Mouse (Mus musculus) embryo, embryonic 11 days (tissue): ENCODE results near the gene Guca2b.
A peak's percentile ranks its signal among the peaks of the same experiment; 100 is the strongest.

Experiments
- DNase-seq: peaks from one replicate; pipeline ENCODE4 v3.0.0-alpha.2; 2015

Gene Guca2b

DNA sequence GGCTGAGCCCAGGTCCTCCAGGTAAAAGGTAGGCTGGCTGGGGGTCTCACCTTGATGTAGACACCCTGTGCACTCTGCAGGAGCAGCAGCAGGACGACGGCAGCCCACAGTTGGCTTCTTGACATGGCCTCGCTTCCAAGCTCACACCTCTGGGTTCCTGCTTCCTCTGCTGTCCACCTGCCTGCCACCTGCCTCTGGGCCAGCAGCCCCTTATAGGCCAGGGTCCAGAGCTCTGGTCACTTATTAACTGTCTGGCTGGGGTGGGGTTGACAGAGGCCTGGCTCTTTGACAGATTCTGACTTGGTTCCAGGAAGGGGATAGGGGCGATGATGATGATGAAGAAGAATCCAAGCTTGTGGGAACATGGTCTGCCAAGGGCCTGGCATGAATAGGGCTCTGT lies at the start of gene Guca2b:
Gene Guca2b (minus strand): TSS at position 224 of the 400 bp plus-strand sequence.
- DNase-seq, result no peak

DNA sequence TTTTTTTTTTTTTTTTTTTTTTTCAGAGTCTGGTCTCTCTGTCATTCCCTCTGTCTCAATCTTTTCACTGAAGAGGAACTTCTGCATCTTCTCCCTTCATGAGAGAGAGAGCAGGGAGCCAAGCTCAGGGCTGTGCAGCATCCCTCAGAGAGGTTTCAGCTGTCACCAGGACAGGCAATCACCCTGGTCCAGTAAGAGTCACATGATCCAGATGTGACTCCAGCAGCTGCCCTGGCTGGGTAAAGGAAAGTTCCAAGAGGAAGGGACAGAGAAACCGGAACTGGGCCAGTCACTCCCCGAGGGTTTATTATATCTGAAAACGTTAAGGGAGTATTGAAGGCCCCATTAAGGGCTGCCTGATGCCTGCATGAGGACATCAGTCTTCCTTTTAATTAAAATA lies 49.0 kb upstream of the Guca2b start:
- no peak for DNase-seq

DNA sequence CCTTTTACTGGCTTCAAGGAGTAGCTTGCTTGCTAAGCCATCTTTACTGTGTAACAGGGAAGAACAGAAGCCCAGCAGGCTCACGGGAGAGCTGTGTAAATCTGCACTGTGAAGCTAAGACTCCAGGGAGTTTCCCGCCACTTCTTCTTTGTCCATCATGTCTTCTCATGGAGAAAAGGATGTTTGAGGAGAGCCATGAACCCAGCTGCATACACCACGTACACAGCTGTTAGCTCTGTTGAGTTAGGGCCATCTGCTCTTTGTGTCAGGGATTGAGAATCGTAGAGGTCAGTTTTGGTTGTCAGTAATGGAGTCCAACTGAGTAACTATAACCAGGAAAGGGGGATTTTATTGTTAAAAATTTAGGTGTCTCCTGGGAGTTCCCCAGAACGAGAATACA lies 48.6 kb upstream of the Guca2b start:
- DNase-seq, result no peak

DNA sequence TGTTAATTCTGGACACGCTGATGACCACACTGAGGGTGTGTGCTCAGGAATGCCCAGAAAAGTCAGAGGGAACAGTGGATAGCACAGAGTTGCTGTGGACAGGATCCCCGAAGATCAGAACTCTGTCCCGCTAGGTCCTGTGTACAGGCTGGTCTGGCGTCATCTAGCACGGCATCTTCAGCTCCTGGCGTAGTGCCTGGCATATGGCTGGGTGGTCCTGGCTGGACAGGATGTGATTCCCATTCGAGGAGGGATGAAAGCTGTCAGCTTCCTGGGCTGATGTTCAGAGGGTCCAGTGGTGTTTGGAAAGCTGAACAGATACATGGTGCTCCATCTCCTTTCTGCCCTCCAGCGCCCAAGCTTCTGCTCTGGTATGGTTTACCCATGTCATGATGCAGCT lies 45.2 kb upstream of the Guca2b start:
- no peak for DNase-seq

DNA sequence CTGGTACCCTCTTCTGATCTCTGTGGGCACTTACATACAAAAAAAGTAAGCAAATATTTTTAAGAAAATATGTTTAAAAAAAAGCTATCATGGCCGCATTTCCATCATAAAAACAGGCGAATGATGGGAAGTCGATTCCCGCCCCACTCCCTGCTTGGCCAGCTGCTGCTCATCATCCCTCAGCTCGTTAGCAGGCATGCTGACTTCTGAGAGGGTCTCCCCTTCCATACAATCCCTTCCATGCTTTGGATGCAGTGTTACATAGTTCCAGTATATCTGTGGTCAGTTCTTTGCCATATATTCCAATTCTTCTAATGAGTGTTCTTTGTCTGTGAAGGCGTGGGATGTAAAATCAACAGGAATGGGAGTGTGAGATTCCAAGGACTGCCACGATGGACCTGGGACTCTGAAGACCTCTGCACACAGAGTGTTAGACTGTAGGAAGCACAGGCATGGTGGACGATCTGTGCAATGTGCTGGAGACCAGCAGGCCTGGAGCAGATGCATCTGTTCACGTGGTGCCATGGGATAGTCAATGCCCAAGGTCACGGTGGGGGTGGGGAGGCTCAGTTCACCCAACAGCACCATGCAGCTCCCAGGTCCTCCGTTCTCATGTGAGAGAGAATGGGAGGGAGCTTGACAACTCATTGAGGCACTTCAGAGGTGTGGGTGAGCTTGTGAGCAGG lies 42.7 kb upstream of the Guca2b start:
- DNase-seq, result no peak

DNA sequence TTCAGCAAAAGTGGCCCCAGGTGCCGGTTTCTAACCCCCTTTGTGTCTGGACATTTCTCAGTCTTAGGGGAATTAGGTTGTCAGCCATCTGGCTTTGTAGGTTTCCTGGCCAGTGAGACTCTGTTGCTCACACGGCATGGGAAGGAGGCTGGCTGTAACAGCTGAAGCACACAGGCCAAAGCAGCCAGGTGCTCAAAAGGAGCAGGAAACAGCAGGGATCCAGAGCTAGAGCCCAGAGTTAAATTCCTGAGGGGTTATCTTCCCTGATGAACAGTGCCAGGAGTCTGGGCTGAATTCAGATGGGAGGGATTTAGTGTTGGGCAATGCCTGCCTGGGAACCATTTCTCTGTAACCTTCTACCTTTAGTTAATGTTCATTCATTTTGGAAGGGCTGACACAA lies 39.6 kb upstream of the Guca2b start:
- DNase-seq, result no peak

DNA sequence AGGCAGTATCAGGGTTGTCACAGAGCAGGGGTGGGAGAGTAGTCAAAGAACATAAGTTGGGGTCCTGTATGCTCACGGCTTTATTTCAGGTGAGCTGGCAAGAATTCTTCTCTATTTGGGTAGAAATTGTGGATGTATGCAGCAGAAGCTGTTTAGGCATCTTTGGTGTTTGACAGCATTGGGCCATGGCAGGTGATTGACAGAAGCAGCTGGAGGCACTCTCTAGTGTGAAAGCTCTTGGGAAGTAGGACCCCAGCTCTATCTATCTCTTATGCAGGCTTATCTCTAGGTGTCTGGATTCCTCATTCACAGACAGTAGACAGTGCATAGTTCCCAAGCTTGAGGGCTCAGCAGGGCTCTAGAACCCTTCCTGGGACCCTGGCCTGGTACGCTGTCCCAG lies 27.0 kb upstream of the Guca2b start:
- no peak for DNase-seq

DNA sequence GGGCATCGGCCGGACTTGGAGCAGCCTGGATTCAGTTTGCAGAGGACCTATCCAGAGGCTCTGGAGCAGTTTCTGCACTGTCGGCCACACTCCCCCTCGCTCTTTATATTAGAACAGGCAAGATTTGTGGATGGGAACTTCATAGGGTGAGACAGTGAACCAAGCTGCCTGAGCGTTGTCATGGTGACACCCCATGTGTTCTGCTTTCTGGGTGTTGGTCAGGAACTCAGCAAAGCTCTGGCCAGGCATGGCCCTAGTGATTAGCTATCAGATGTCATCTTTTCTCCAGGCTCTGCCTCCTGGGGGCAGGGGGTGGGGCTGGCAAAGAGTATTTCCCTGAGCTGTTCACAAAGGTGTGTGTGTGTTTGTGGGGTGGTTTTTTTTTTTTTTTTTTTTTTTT lies 23.8 kb upstream of the Guca2b start:
- peak; percentile 37 for DNase-seq

DNA sequence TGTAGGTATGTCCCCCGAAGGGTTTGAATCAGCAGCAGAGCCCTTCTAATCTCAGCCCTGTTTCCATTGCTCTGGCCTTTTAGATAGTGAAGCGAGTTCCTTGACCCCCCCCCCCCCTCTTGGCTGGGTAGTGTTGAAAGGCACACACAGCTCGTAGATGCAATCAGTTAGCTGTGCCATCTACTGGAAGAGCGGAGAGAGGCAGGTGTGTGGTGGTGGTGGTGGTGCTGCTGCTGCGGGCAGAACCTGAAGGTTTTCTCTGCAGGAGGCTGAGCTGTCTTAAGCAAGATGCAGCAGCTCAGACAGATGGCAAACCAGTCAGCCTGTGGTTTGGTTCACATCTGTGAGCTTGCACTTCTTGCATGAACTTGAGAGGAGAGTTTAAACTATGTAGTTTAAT lies 13.9 kb upstream of the Guca2b start:
- DNase-seq, result peak; percentile 18

DNA sequence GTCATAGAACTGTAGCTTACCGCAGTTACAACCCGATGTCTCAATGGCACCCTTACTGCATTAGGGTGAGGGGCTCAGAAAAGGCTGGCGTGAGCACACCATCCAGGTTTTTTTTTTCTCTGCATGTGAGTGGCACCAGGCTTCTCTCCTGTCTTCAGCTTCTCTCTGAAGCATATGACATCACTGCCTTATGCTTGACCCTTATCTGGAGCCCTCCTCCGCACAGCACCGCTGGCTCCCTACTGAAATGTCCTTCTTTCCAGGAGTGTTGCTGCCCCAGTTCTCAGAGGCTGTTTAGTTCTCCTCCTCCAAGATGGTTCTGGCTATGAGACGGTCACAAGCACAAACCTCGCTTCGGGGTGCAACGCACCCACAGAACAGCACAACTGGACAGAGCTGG lies 12.4 kb upstream of the Guca2b start:
- DNase-seq, result no peak

DNA sequence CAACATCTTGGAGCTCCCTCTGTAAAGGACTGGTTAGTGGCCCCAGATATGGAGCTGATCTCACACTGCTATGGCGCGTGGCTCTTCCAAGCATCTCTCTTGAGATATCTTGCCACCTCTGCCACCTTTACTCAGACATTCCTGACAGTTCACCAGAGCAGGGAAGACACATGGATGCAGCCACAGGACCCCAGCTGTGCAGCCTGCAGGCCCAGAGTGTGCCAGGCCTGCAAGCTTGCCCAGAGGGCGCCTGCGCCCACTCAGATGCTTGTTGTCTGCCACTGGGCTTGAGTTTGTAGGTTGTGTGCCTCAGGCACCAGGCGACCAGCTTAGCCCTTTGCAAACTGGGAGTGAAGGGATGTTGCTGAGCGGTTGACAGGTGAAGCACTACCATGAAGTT lies 12.0 kb upstream of the Guca2b start:
- no peak for DNase-seq

DNA sequence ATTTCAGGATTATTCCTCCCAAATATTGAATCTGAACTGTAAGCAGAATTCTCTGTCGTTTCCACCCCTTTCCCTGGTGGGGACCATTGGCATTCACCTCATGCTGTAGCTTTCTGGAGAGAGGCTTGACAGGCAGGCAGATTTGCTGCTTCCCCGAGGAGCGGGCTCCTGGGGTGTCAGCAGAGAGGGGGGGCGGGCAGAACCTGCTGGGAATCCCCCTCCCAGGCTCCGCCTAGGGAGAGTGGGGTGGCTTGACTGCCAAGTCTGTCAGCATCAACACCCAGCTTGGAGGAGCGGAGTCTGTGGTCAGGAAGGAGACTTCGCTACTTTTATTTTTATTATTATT lies 11.4 kb upstream of the Guca2b start:
- DNase-seq, result no peak

DNA sequence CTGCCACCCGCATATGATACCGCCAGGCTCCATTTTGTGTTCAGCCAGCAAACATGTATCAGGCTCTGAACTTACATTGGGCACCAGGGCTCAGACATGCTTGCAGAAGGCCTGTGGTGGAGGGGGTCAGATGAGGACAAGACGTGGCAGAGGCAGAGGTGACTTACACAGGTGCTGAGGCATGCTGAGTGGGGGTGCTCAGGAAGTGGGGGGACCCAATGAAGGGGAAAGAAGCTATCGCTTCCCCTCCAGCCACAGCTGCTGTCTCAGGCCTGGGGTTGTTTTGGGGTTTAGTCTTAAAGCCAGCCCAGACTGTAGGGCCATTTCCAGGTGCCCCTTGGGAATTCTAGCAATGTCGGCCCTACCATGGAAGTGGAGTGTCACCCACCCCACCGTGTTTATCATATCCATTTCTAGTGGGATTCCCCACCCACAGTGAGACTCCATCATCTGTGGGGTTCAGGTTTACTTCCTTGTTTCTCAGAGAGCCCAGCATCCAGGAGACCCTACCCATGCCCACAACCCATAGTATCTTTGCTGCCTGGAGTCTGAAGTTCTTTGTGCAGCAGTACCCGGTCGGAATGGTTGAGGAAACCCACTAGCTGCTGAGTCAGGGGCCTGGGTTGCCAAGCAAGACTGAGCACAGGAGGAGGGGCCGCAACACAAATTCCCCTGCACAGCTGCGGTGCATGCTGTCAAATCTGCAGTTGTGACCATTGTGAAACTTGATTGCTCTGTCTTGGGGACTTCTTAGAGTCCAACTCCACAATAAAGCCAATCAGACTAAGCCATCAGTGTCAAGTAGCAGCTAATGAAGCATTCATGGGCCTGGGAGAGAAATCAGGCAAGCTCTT lies 10.8 kb upstream of the Guca2b start:
- no peak for DNase-seq

DNA sequence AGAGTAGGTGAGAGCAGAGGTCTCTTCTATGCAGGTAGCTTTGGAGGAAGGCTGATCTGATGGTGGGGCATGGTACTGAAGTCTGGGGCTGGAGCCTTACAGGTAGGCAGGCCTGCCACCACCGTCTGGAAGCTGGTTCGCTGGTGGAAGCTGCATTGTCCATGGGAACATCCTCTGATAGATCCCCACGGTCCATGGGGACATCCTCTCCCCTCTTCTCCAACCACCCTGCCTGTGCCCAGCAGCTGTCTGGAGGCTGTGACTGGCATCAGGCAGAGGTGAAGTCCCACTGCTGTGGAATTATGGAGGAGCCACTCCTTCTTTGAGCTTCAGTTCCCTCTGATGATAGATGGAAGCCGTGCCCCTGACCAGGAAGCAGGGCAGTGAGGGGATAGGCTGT lies 9.8 kb upstream of the Guca2b start:
- no peak for DNase-seq

DNA sequence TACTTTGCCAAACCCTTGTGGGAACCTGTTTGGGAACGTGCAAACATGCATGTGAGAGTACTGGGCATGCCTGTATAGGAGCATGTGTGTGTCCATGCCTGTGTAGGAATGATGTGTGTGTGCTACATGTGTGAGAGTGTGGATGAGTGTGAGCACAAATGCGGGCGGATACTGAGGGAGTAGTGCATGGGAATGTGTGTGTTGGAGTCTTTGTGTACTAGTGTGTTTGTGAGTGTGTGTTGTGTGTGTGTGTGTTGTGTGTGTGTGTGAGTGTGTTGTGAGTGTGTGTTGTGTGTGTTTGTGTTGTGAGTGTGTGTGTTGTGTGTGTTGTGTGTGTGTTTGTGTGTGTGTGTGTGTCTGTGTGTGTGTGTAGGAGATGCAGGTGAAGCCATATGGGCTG lies 9.4 kb upstream of the Guca2b start:
- DNase-seq, result no peak

DNA sequence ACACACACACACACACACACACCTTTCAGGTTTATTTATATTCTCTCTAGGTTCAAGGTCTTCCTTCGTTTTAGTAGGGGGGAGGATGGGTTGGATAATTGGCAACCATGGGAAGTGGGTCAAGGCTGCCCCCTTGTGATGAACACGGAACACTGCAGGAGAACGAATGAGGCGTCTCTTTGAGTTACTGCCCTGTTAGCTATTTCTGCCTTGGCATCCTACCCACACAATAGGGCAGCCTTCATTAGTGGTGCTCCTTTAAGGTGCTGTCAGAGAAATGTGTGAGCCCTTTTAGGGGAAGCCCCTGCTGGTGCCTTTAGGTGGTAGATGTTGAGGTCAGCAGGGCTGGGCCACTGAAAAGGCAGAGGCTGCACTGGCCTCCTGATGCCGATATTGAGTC lies 8.7 kb upstream of the Guca2b start:
- DNase-seq, result peak; percentile 38

DNA sequence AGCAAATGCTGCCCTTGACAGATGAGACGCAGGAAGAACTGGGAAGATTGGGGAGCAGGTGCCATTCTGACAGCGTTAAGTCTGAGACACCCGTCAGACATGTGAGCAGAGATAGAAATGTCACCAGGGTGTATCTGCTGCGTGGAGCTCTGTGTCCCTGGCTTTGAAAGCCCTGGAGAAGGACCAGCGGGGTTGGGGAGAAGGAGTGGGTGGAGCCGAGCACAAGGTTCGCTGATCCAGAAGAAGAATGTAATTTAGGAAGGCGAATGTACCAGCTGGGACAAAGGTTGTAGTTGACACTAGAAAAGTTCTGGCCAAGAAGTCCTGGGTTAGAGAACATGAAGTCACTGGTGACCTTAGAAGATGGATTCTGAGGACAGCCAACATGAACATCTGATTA lies 7.4 kb upstream of the Guca2b start:
- no peak for DNase-seq

DNA sequence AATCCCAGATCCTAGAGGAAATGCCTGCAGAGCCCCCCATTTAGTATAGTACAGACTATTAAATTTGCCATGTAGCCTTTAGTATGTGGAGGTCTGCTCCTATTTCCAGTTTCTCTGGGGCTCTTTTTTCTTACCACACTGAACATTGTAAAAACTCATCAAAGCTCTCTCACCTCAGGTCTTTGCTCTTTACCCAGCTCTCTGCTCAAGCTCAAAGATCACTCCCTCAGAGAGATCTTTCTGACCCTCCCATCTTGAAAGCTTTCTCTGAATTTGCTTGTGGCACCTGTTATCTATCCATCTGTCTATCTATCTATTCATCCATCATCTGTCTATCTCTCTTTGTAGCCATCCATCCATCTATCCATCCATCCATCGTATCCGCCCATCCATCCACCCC lies 6.4 kb upstream of the Guca2b start:
- DNase-seq, result no peak

DNA sequence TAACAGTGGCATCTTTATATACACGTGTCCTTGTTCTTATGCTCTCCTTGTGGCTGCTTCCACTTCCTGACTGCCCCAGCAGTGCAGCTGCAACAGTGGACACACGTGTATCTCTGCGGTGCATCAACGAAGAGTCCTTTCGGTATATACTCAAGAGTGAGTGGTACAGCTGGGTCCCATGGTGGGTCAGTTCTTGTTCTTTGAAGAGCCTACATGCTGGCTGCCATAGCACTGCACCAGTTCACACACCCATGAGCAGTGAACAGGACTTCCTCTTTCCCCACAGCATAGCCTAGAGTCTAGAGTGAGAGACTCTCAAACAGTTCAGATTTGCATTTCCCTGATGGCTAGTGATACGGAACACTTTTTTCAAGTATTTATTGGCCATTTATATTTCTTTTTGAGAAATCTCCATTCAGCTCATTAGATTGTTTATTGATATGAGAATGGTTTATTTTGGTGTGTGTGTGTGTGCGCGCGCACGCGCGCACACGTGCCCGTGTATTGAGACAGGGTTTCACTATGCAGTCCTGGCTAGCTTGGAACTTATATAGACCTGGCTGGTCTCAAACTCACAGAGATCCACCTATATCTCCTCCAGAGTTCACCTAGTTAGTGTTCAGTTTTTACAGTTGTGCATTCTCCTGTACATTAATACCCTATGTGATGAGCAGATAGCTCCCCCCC lies 4.8 kb upstream of the Guca2b start:
- DNase-seq, result no peak

DNA sequence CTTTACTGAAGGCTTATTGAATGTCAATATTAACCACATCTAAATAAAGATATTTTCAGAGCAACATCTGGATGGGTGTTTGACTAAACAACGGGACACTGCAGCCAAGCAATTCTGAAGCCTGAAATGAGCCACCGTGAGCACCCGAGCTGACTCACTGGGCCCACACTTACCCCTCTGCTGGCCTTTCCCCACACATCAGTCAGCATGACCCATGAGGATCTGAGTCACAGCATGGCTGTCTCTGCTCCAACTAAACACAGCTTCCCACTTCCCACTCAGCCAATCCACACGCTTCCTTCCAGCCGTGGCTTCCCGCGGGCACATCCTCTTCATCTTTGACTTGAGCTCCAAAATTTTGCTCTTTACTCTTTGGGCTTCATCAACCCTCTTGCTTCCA lies 4.2 kb upstream of the Guca2b start:
- DNase-seq, result no peak

DNA sequence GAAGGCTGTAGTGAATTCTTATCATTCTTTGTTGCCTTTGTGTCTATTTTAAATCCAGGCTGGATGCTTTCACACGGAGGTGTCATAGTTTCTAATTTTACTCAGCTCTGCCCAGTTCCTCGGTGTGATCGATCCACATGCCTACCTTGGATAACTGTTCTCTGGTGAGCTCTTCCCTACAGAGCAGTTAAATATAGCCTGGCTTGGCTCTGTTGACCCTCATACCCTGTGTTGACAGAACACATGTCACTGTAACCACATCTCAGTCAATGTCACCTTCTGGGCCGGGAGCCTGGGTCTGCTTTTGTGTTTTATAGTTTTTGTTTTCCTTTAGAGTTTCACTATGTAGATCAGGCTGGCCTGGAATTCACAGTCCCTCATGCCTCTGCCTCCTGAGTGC lies 3.4 kb upstream of the Guca2b start:
- no peak for DNase-seq

DNA sequence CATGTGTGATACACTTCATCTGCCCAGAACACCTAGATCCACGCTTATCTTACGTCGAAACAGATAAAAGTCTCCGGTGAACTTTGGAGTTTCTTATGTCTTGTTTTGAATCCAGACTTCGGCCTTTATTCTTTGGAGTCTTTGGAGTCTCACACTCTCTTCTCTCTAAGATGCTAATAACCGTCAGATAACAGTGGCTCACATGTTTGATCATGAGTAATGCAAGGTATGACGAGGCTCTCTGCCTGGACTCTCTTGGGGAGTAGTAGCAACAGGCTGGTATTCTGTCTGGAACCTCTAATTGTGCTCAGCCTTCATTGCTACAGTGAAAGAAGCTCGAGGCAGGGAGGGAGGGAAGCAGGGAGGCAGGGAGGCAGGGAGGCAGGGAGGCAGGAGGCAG lies 1.3 kb upstream of the Guca2b start:
- no peak for DNase-seq

DNA sequence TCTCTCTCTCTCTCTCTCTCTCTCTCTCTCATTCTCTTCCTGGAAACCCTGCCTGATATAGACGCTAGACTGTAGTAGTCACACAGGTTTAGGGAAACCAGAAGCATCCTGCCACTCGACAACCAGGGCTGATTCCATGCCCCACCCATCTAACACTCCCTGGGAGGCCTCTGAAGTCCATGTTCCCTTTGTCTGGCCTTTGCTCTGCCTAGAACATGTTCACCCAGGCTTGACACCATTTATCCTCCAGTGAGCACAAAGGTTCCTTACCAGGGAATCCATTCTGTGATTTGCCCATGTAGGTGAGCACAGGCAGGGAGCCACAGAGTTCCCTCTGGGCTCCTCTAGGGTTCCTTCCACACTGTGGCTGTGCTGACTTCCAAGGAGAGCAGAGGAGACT lies 508 bp downstream of the Guca2b start:
- no peak for DNase-seq

DNA sequence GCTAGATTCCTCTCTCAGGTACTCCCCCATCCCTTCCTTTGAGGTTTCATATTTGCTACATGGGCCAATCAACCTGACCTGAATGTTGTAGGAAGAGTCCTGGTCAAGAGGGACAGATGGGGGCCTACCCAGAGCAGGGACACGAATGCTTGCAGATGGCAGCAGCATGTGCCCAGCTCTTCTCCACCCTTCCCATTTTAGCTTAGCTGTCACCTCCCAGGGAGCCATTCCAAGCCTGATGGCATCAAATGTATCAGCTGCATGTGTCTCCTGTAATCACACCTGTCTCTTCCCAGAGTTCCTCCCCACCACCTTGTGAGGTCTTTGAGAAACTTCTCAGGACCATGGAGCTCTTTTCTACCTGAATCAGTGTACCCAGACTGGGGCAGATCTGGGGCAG lies 1.7 kb downstream of the Guca2b start:
- DNase-seq, result no peak
